9 mouse cellular contexts compared by ENCODE assay signal in the genomic region with DNA sequence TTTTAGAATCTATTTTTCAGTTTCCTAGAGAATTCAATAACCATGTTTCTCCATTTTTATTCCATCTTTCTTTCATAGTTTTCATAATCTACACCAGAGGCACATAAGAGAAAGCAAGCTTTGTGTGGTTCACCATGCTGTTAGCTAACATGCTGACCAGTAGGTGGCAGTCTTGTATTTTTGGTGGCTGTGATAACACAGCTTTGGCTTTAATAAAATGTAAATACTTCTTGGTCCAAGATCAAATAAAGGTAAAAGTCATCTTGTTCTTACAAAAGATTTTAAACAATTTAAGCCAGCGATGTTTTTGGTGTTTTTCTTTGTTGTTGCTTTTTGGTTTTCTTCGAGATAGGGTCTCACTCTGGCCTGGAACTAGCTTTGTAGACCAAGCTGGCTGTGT. TPM values are rescaled to one million over a fixed set of nuclear protein-coding genes. Genes with fewer than 3 reads are reported as not detected.
DNase-seq lines count a peak whose midpoint lies in the region; TF ChIP-seq lines count a peak whose summit lies in the region.
"Had no signal": no experiment of that assay in that cellular context is flagged by ENCODE, and none has a peak within 500 bp of the region (broad histone marks: within the 10 kb centered on the region; RNA-seq: fewer than 3 reads in every experiment).

No protein-coding gene starts in this region.

- H3K4me3 ChIP-seq in gastrocnemius, adult 2 months: no peak overlapping the region
- H3K4me3 ChIP-seq in lung, adult 2 months (replicated peaks; ENCODE audit: extremely low read depth, low read depth, low read length): no peak overlapping the region
- H3K4me3 ChIP-seq: limb, embryonic 13.5 days had no signal

- H3K4me1 ChIP-seq in lung, adult 2 months (ENCODE audit: control insufficient read depth, insufficient read depth, low read length): no peaks in the 10 kb centered on the region
- H3K4me1 ChIP-seq: limb, embryonic 13.5 days had no signal

- intact Hi-C loops in gastrocnemius, adult 2 months (cut with DNase I): no loop called here
- intact Hi-C loops in gastrocnemius, postnatal 36 days (cut with DNase I): loop anchor here (10.0 kb wide), 1 partner anchor 502 kb away; no protein-coding TSS in a partner anchor

- WGBS in lung, adult 2 months: 28% methylated on average over 2 of the region's 2 CpGs

- no peak overlapping the region for H3K27ac ChIP-seq in gastrocnemius, adult 2 months
- H3K27ac ChIP-seq: limb, embryonic 13.5 days had no signal

- DNase-seq in gastrocnemius, adult 2 months: peak; percentile 21
- no peak for DNase-seq in gastrocnemius, postnatal 36 days
- peak; percentile 65 for DNase-seq in A20 (ENCODE audit: low read depth, low spot score)
- peak; percentile 41 for DNase-seq in adrenal gland, adult 2 months
- DNase-seq in embryo, embryonic 11.5 days (ENCODE audit: low read depth, low spot score): peak; percentile 51
- DNase-seq in kidney, postnatal 10 days: peak; percentile 68
- no peak for DNase-seq in lung, adult 2 months
- DNase-seq in right cerebral cortex, postnatal 14 days: peak; percentile 51

- peak; percentile 79 for TF ChIP-seq CTCF in gastrocnemius, adult 2 months (IDR thresholded peaks at IDR 0.05)
- peak; percentile 37; the same call in 1 of the 2 replicates for TF ChIP-seq CTCF in lung, adult 2 months (IDR thresholded peaks at IDR 0.05; ENCODE audit: insufficient read depth, low read length)

- no peak for TF ChIP-seq POLR2A in lung, adult 2 months (IDR thresholded peaks at IDR 0.05; ENCODE audit: borderline replicate concordance, extremely low read depth, low read depth, low read length)

RNA-seq across cellular contexts. Expression of a gene that starts 14.3 kb away (rescaled TPM):
- total RNA-seq in gastrocnemius, adult 2 months (2021): not detected
- not detected for total RNA-seq in gastrocnemius, postnatal 36 days (2021)
- total RNA-seq in adrenal gland, adult 2 months (2021): under 1 TPM in 1 of 2 experiments, not detected in 1; 0.20 TPM
- polyA plus RNA-seq in adrenal gland, adult 2 months (2012; rRNA removed): 0.07 TPM in 1 of 2 replicates, not detected in the other
- polyA plus RNA-seq in lung, adult 2 months (2012; rRNA removed): 0.32 and 0.52 TPM in 2 replicates
- polyA plus RNA-seq: limb, embryonic 13.5 days had no signal

RNA-seq across cellular contexts. Expression of a gene that starts 22.8 kb away (rescaled TPM):
- not detected for total RNA-seq in gastrocnemius, adult 2 months (2021)
- not detected for total RNA-seq in gastrocnemius, postnatal 36 days (2021)
- total RNA-seq in adrenal gland, adult 2 months (2021): under 1 TPM in 1 of 2 experiments, not detected in 1; 0.43 TPM
- not detected in 2 replicates for polyA plus RNA-seq in adrenal gland, adult 2 months (2012; rRNA removed)
- 0.07 TPM in 1 of 2 replicates, not detected in the other for polyA plus RNA-seq in lung, adult 2 months (2012; rRNA removed)
- polyA plus RNA-seq: limb, embryonic 13.5 days had no signal

RNA-seq across cellular contexts. Expression of a gene that starts 29.1 kb away (rescaled TPM):
- total RNA-seq in gastrocnemius, adult 2 months (2021): 1 to 10 TPM; 1.2 to 1.5 TPM
- total RNA-seq in gastrocnemius, postnatal 36 days (2021): 1 to 10 TPM; 5.6 to 7.4 TPM
- 10 to 100 TPM; 11.0 to 19.6 TPM for total RNA-seq in adrenal gland, adult 2 months (2021)
- polyA plus RNA-seq in adrenal gland, adult 2 months (2012; rRNA removed): 0.21 and 0.25 TPM in 2 replicates
- polyA plus RNA-seq in lung, adult 2 months (2012; rRNA removed): not detected in 2 replicates

RNA-seq across cellular contexts. Expression of a gene that starts 30.3 kb away (rescaled TPM):
- 1 to 10 TPM; 2.9 to 4.2 TPM for total RNA-seq in gastrocnemius, adult 2 months (2021)
- 10 to 100 TPM in 1 of 2 experiments, 1 to 10 TPM in 1; 9.9 to 14.4 TPM for total RNA-seq in gastrocnemius, postnatal 36 days (2021)
- total RNA-seq in adrenal gland, adult 2 months (2021): 10 to 100 TPM; 32.5 to 35.7 TPM
- polyA plus RNA-seq in adrenal gland, adult 2 months (2012; rRNA removed): 4.2 and 6.6 TPM in 2 replicates
- 3.1 and 4.3 TPM in 2 replicates for polyA plus RNA-seq in lung, adult 2 months (2012; rRNA removed)

RNA-seq across cellular contexts. Expression of a gene that starts 31.5 kb away (rescaled TPM):
- 1 to 10 TPM in 1 of 2 experiments, under 1 TPM in 1; 0.61 to 1.4 TPM for total RNA-seq in gastrocnemius, adult 2 months (2021)
- total RNA-seq in gastrocnemius, postnatal 36 days (2021): 1 to 10 TPM; 6.4 to 7.2 TPM
- 10 to 100 TPM; 21.1 to 26.3 TPM for total RNA-seq in adrenal gland, adult 2 months (2021)
- 0.36 and 2.1 TPM in 2 replicates for polyA plus RNA-seq in adrenal gland, adult 2 months (2012; rRNA removed)
- 2.4 and 2.9 TPM in 2 replicates for polyA plus RNA-seq in lung, adult 2 months (2012; rRNA removed)

Comparison
In these comparisons a context has a peak if more than half of its experiments do, and no peak if none do; other contexts are left out.
1. DNase-seq: peak in gastrocnemius, adult 2 months (single experiment), A20 (single experiment), adrenal gland, adult 2 months (single experiment), embryo, embryonic 11.5 days (single experiment), kidney, postnatal 10 days (single experiment) and right cerebral cortex, postnatal 14 days (single experiment); none in gastrocnemius, postnatal 36 days (0 of 2) and lung, adult 2 months (single experiment).